Mouse (Mus musculus) olfactory bulb, adult 2 months (tissue): ENCODE data around the gene Sh2b2.

Experiments
- CTCF ChIP-seq: fragments of 200-500 bp; IDR thresholded peaks from 2 replicates; pipeline ENCODE4 v1.5.1; 2012; ENCODE audit warnings: low read depth, mild to moderate bottlenecking, low read length, moderate library complexity; ENCODE audit not compliant: insufficient read depth
- POLR2A ChIP-seq: fragments of 200-500 bp; IDR thresholded peaks from 2 replicates; pipeline ENCODE4 v1.6.1; 2012; ENCODE audit warnings: mild to moderate bottlenecking, low read depth, low read length, moderate library complexity; ENCODE audit not compliant: insufficient read depth

GRCm38 (mm10) chr5:136213716-136214115, 32.6 kb downstream of the Sh2b2 start:
- TF ChIP-seq CTCF (no peak), POLR2A (no peak)
